Mouse (Mus musculus): ENCODE results near the gene Papss2.
A peak's percentile ranks its signal among the peaks of the same experiment; 100 is the strongest.

Gene Papss2

GRCm38 (mm10) chr19:32595506-32596286 lies at the start of gene Papss2:
Papss2 (plus strand) TSS chr19:32595790.
- DNase-seq (ENCODE audit: low spot score in 2 of 2) = peak in 1 of 2 experiments; percentile 6

- DNase-seq (ENCODE audit: low spot score in 2 of 2) = no peak
These were observed 48.2 kb upstream of the Papss2 start for GRCm38 (mm10) chr19:32547396-32547795.

GRCm38 (mm10) chr19:32548202-32548601 lies 47.4 kb upstream of the Papss2 start:
- no peak for DNase-seq (ENCODE audit: low spot score in 2 of 2)

- no peak for DNase-seq (ENCODE audit: low spot score in 2 of 2)
These were observed 45.1 kb upstream of the Papss2 start for GRCm38 (mm10) chr19:32550446-32550845.

GRCm38 (mm10) chr19:32551442-32551841 lies 44.1 kb upstream of the Papss2 start:
- DNase-seq (ENCODE audit: low spot score in 2 of 2) = no peak

GRCm38 (mm10) chr19:32552106-32552505 lies 43.5 kb upstream of the Papss2 start:
- DNase-seq (ENCODE audit: low spot score in 2 of 2) = no peak

- no peak for DNase-seq (ENCODE audit: low spot score in 2 of 2)
These were observed 42.3 kb upstream of the Papss2 start for GRCm38 (mm10) chr19:32553310-32553709.

- DNase-seq (ENCODE audit: low spot score in 2 of 2) = no peak
These were observed 40.3 kb upstream of the Papss2 start for GRCm38 (mm10) chr19:32555257-32555656.

GRCm38 (mm10) chr19:32567025-32567424 lies 28.6 kb upstream of the Papss2 start:
- no peak for DNase-seq (ENCODE audit: low spot score in 2 of 2)

- no peak for DNase-seq (ENCODE audit: low spot score in 2 of 2)
These were observed 28.1 kb upstream of the Papss2 start for GRCm38 (mm10) chr19:32567447-32567846.

- DNase-seq (ENCODE audit: low spot score in 2 of 2) = no peak
These were observed 27.1 kb upstream of the Papss2 start for GRCm38 (mm10) chr19:32568470-32568869.

- no peak for DNase-seq (ENCODE audit: low spot score in 2 of 2)
These were observed 26.5 kb upstream of the Papss2 start for GRCm38 (mm10) chr19:32568961-32569653.

- DNase-seq (ENCODE audit: low spot score in 2 of 2) = no peak
These were observed 25.9 kb upstream of the Papss2 start for GRCm38 (mm10) chr19:32569725-32570124.

GRCm38 (mm10) chr19:32572191-32572590 lies 23.4 kb upstream of the Papss2 start:
- DNase-seq (ENCODE audit: low spot score in 2 of 2) = no peak

- no peak for DNase-seq (ENCODE audit: low spot score in 2 of 2)
These were observed 22.3 kb upstream of the Papss2 start for GRCm38 (mm10) chr19:32573259-32573658.

- DNase-seq (ENCODE audit: low spot score in 2 of 2) = no peak
These were observed 20.7 kb upstream of the Papss2 start for GRCm38 (mm10) chr19:32574846-32575245.

GRCm38 (mm10) chr19:32577749-32578148 lies 17.8 kb upstream of the Papss2 start:
- no peak for DNase-seq (ENCODE audit: low spot score in 2 of 2)

- no peak for DNase-seq (ENCODE audit: low spot score in 2 of 2)
These were observed 12.4 kb upstream of the Papss2 start for GRCm38 (mm10) chr19:32583091-32583766.

- no peak for DNase-seq (ENCODE audit: low spot score in 2 of 2)
These were observed 7.9 kb upstream of the Papss2 start for GRCm38 (mm10) chr19:32587727-32588126.

- no peak for DNase-seq (ENCODE audit: low spot score in 2 of 2)
These were observed 2.8 kb upstream of the Papss2 start for GRCm38 (mm10) chr19:32592749-32593148.

- no peak for DNase-seq (ENCODE audit: low spot score in 2 of 2)
These were observed 1.7 kb upstream of the Papss2 start for GRCm38 (mm10) chr19:32593870-32594269.

- DNase-seq (ENCODE audit: low spot score in 2 of 2) = no peak
These were observed 472 bp upstream of the Papss2 start for GRCm38 (mm10) chr19:32595131-32595505.

- DNase-seq (ENCODE audit: low spot score in 2 of 2) = no peak
These were observed 3.4 kb downstream of the Papss2 start for GRCm38 (mm10) chr19:32599006-32599405.
